Mouse (Mus musculus) cortical plate, adult 2 months (tissue): Measurements from ENCODE around the gene Gck.

Source experiments
- CTCF ChIP-seq: fragments of 200-500 bp; IDR thresholded peaks from 2 replicates; pipeline ENCODE4 v1.5.1; 2011; ENCODE audit warnings: mild to moderate bottlenecking, control low read depth, low read length; ENCODE audit not compliant: insufficient read depth; ENCODE audit errors: extremely low read depth
- POLR2A ChIP-seq: fragments of 200-500 bp; IDR thresholded peaks from 2 replicates; pipeline ENCODE4 v1.6.1; 2011; ENCODE audit warnings: mild to moderate bottlenecking, low read length, control low read depth; ENCODE audit not compliant: insufficient read depth; ENCODE audit errors: extremely low read depth

GRCm38 (mm10) chr11:5882518-5882917, 67.4 kb downstream of the Gck start:
- TF ChIP-seq CTCF (no peak), POLR2A (no peak)
